Mouse (Mus musculus) CD4-positive helper T cell, adult 2 months (primary cell): ENCODE measurements around the gene Rtkn2.
A peak's percentile ranks its signal among the peaks of the same experiment; 100 is the strongest.

Source experiments
- DNase-seq: peaks from one replicate; pipeline ENCODE4 v3.0.0-alpha.2; 2012; ENCODE audit warnings: low read depth, missing footprints, low spot score

The Rtkn2 gene

GRCm38 (mm10) chr10:67995356-67995755, 16.0 kb downstream of the Rtkn2 start:
- no peak for DNase-seq

GRCm38 (mm10) chr10:67996171-67996570, 16.8 kb downstream of the Rtkn2 start:
- DNase-seq = peak; percentile 49

GRCm38 (mm10) chr10:67998116-67998635, 18.8 kb downstream of the Rtkn2 start:
- DNase-seq = peak; percentile 65

GRCm38 (mm10) chr10:67999170-67999569, 19.8 kb downstream of the Rtkn2 start:
- DNase-seq = no peak

- DNase-seq = peak; percentile 12
Measured at GRCm38 (mm10) chr10:68001456-68001855, 22.1 kb downstream of the Rtkn2 start.

GRCm38 (mm10) chr10:68003651-68004422, 24.5 kb downstream of the Rtkn2 start:
- DNase-seq = no peak

- DNase-seq = no peak
Measured at GRCm38 (mm10) chr10:68005404-68005803, 26.0 kb downstream of the Rtkn2 start.

- no peak for DNase-seq
Measured at GRCm38 (mm10) chr10:68006491-68006890, 27.1 kb downstream of the Rtkn2 start.

GRCm38 (mm10) chr10:68007103-68007502, 27.7 kb downstream of the Rtkn2 start:
- no peak for DNase-seq

GRCm38 (mm10) chr10:68008198-68008955, 29.0 kb downstream of the Rtkn2 start:
- no peak for DNase-seq

GRCm38 (mm10) chr10:68009301-68009700, 29.9 kb downstream of the Rtkn2 start:
- no peak for DNase-seq

- no peak for DNase-seq
Measured at GRCm38 (mm10) chr10:68009867-68010266, 30.5 kb downstream of the Rtkn2 start.

GRCm38 (mm10) chr10:68013137-68013536, 33.8 kb downstream of the Rtkn2 start:
- DNase-seq = peak; percentile 57

GRCm38 (mm10) chr10:68020755-68021154, 41.4 kb downstream of the Rtkn2 start:
- no peak for DNase-seq

- no peak for DNase-seq
Measured at GRCm38 (mm10) chr10:68025660-68026059, 46.3 kb downstream of the Rtkn2 start.

GRCm38 (mm10) chr10:68028327-68029080, 49.1 kb downstream of the Rtkn2 start:
- no peak for DNase-seq

- no peak for DNase-seq
Measured at GRCm38 (mm10) chr10:68029081-68029626, 49.8 kb downstream of the Rtkn2 start.

- DNase-seq = no peak
Measured at GRCm38 (mm10) chr10:68030027-68030426, 50.7 kb downstream of the Rtkn2 start.

- peak; percentile 78 for DNase-seq
Measured at GRCm38 (mm10) chr10:68035707-68036367, 56.5 kb downstream of the Rtkn2 start.

- peak; percentile 81 for DNase-seq
Measured at GRCm38 (mm10) chr10:68036368-68036980, 57.1 kb downstream of the Rtkn2 start.
